Mouse (Mus musculus): ENCODE measurements around the gene Camk2d. TPM values are rescaled to one million over a fixed set of nuclear protein-coding genes. Genes with fewer than 3 reads are reported as not detected.

Gene Camk2d
- total and polyA plus RNA-seq, 3 experiments = 66.1 to 80.4 (median 77.3) TPM

GRCm38 (mm10) chr3:126771541-126771940, 175.4 kb downstream of the Camk2d start:
- peaks cover 7 to 33% of the 10 kb centered on the region in 2 experiments for H3K4me1 ChIP-seq (ENCODE audit: control insufficient read depth in 1 of 2, insufficient read depth in 2 of 2)
- H3K4me3 ChIP-seq (replicated peaks in 1 of 3; ENCODE audit: low read depth in 2 of 3, low read length in 2 of 3, poor library complexity in 1 of 3) = no peak overlapping the region
- TF ChIP-seq CHD2 (IDR thresholded peaks at IDR 0.05; ENCODE audit: low read length) (no peak), NRF1 (IDR thresholded peaks at IDR 0.05; ENCODE audit: low read depth, low read length) (no peak), ELF1 (IDR thresholded peaks at IDR 0.05; ENCODE audit: low read depth, low read length) (0 out of 2 replicates have a peak, but pooled peaks have one; percentile 18), KAT2A (IDR thresholded peaks at IDR 0.05; ENCODE audit: insufficient replicate concordance, low read length) (no peak), JUND (conservative IDR thresholded peaks at IDR 0.05; ENCODE audit: low read depth, low read length) (no peak), IRF4 (IDR thresholded peaks at IDR 0.05; ENCODE audit: low read depth, low read length) (no peak), MEF2A (IDR thresholded peaks at IDR 0.05; ENCODE audit: borderline replicate concordance, low read depth, low read length) (no peak), MAFK (IDR thresholded peaks at IDR 0.05; ENCODE audit: insufficient replicate concordance, low read length) (no peak), ZKSCAN1 (IDR thresholded peaks at IDR 0.05; ENCODE audit: borderline replicate concordance, low read depth, low read length) (no peak), ZC3H11A (IDR thresholded peaks at IDR 0.05; ENCODE audit: low read depth, low read length) (peak; percentile 84), SIN3A (IDR thresholded peaks at IDR 0.05; ENCODE audit: low read length) (no peak), CHD1 (IDR thresholded peaks at IDR 0.05; ENCODE audit: low read depth, low read length) (no peak), ETS1 (conservative IDR thresholded peaks at IDR 0.05; ENCODE audit: low read depth, low read length) (no peak), BHLHE40 (IDR thresholded peaks at IDR 0.05; ENCODE audit: low read depth, low read length) (no peak), MAX (IDR thresholded peaks at IDR 0.05; ENCODE audit: low read length) (no peak), E2F4 (IDR thresholded peaks at IDR 0.05; ENCODE audit: insufficient replicate concordance, low read depth, low read length) (no peak), TCF12 (IDR thresholded peaks at IDR 0.05; ENCODE audit: low read depth, low read length) (no peak), RAD21 (IDR thresholded peaks at IDR 0.05; ENCODE audit: low read depth, low read length) (peak; percentile 97), SMC3 (IDR thresholded peaks at IDR 0.05; ENCODE audit: low read depth, low read length) (peak; percentile 99), UBTF (IDR thresholded peaks at IDR 0.05; ENCODE audit: low read depth, low read length) (no peak), TBP (conservative IDR thresholded peaks at IDR 0.05; ENCODE audit: low read depth, low read length) (no peak), NELFE (IDR thresholded peaks at IDR 0.05; ENCODE audit: low read depth, low read length) (peak; percentile 29; the same call in 1 of the 2 replicates), ZMIZ1 (IDR thresholded peaks at IDR 0.05; ENCODE audit: low read depth, low read length) (no peak), RCOR1 (conservative IDR thresholded peaks at IDR 0.05; ENCODE audit: low read depth, low read length) (no peak), HCFC1 (IDR thresholded peaks at IDR 0.05; ENCODE audit: low read depth, low read length) (no peak), ZNF384 (IDR thresholded peaks at IDR 0.05; ENCODE audit: low read depth, low read length) (0 out of 2 replicates have a peak, but pooled peaks have one; percentile 13), MXI1 (IDR thresholded peaks at IDR 0.05; ENCODE audit: low read depth, low read length) (no peak), EP300 (IDR thresholded peaks at IDR 0.05; ENCODE audit: low read length) (no peak), CTCF (conservative IDR thresholded peaks at IDR 0.05 in 1 of 2, IDR thresholded peaks at IDR 0.05 in 1 of 2; ENCODE audit: low read depth in 2 of 2, low read length in 2 of 2) (peak; percentile 99)
- no peak overlapping the region for H3K27ac ChIP-seq (ENCODE audit: insufficient read depth, low read depth)
- H3K79me2 ChIP-seq (replicated peaks; ENCODE audit: control insufficient read depth, extremely low read depth, insufficient read depth, poor library complexity, severe bottlenecking) = peaks cover 2% of the 10 kb centered on the region
- peaks cover 15 to 53% of the 10 kb centered on the region in 2 experiments for H3K36me3 ChIP-seq (replicated peaks in 1 of 2; ENCODE audit: control insufficient read depth in 1 of 2, insufficient read depth in 1 of 2, low read length in 1 of 2)
- H3K9ac ChIP-seq (ENCODE audit: insufficient read depth, low read depth) = no peak overlapping the region
- dilution Hi-C loops (cut with MboI; ENCODE audit: extremely low pct_ligation_motif_present, extremely low pct_unique_long_range_greater_than_20kb, low sequenced_read_pairs) (no loop called here), in situ Hi-C loops (cut with MboI; ENCODE audit: low pct_ligation_motif_present, low pct_unique_long_range_greater_than_20kb, low sequenced_read_pairs) (loop anchor here (10.0 kb wide), 1 partner anchor 177 kb away; the partner anchor contains the start of gene Camk2d)
- H3K4me2 ChIP-seq (ENCODE audit: insufficient read depth, low read depth, poor library complexity, severe bottlenecking) = no peak overlapping the region
- peak; percentile 92 for DNase-seq (ENCODE audit: extremely low read depth)
- no peaks in the 10 kb centered on the region for H3K27me3 ChIP-seq (replicated peaks)
- H3K9me3 ChIP-seq (replicated peaks; ENCODE audit: low read length) = no peaks in the 10 kb centered on the region

Measured in CH12.LX (cell line).